Mouse (Mus musculus) embryonic fibroblast, embryonic 13.5 days (primary cell): ENCODE measurements around the gene Sart3. TPM values are rescaled to one million over a fixed set of nuclear protein-coding genes. Genes with fewer than 3 reads are reported as not detected.
A peak's percentile ranks its signal among the peaks of the same experiment; 100 is the strongest.
"Not testable (repeated sequence)": the region's sequence is repeated elsewhere in the genome, so short reads cannot be mapped to it uniquely, and the experiment has no call there.

Experiments used
- H3K27ac ChIP-seq: 2 replicates; pipeline ENCODE4 v1.5.1; 2012; ENCODE audit warnings: low read length, control low read depth, inconsistent platforms; ENCODE audit not compliant: insufficient read depth
- H3K4me1 ChIP-seq: 2 replicates; pipeline ENCODE4 v1.6.1; 2011; ENCODE audit warnings: low read length; ENCODE audit not compliant: control insufficient read depth, insufficient read depth
- H3K4me3 ChIP-seq: 2 replicates; pipeline ENCODE4 v1.5.1; 2011; ENCODE audit warnings: mild to moderate bottlenecking, control low read depth, low read length; ENCODE audit not compliant: insufficient read depth
- CTCF ChIP-seq: IDR thresholded peaks from 2 replicates; pipeline ENCODE4 v1.5.1; 2011; ENCODE audit warnings: mild to moderate bottlenecking, control low read depth, low read length, moderate library complexity, borderline replicate concordance; ENCODE audit not compliant: insufficient read depth
- POLR2A ChIP-seq: IDR thresholded peaks from 2 replicates; pipeline ENCODE4 v1.6.1; 2011; ENCODE audit warnings: low read depth, mild to moderate bottlenecking, control low read depth, low read length, moderate library complexity
- polyA plus RNA-seq: library from polyadenylated mRNA; stranded (reverse); fragments of >200 nt; gene quantifications from 2 replicates; pipeline ENCODE4 v1.2.4, GENCODE M21; 2011; ENCODE audit warnings: low read depth; ENCODE audit not compliant: missing spikeins, insufficient read length

Gene Sart3
- polyA plus RNA-seq: 20.8 and 21.1 TPM in 2 replicates

GRCm38 (mm10) chr5:113772450-113772895, at the start of gene Sart3, which contains the start of gene Iscu:
Gene Sart3 (minus strand): TSS chr5:113772510.
Gene Iscu (plus strand): TSS chr5:113772748.
- TF ChIP-seq POLR2A (peak; percentile 79), CTCF (no peak)
- Histone ChIP-seq H3K27ac (peak within 1 kb of the TSS; percentile 94), H3K4me1 (peaks cover 2% of the 10 kb centered on the region; the same call in 1 of the 2 replicates), H3K4me3 (peak within 1 kb of the TSS; percentile 92)

GRCm38 (mm10) chr5:113818572-113818971, 46.3 kb upstream of the Sart3 start:
- Histone ChIP-seq H3K4me3 (no peak overlapping the region), H3K4me1 (no peaks in the 10 kb centered on the region), H3K27ac (no peak overlapping the region)
- TF ChIP-seq CTCF (no peak), POLR2A (no peak)

- Histone ChIP-seq H3K4me1 (no peaks in the 10 kb centered on the region), H3K4me3 (no peak overlapping the region), H3K27ac (no peak overlapping the region)
- TF ChIP-seq POLR2A (no peak), CTCF (peak; percentile 68)
Observed at GRCm38 (mm10) chr5:113815638-113816152, 43.4 kb upstream of the Sart3 start.

- Histone ChIP-seq H3K27ac (no peak overlapping the region), H3K4me3 (no peak overlapping the region), H3K4me1 (no peaks in the 10 kb centered on the region)
- no peak for TF ChIP-seq CTCF
- no peak for TF ChIP-seq POLR2A
Observed at GRCm38 (mm10) chr5:113815041-113815389, 42.7 kb upstream of the Sart3 start.

GRCm38 (mm10) chr5:113814111-113815040, 42.1 kb upstream of the Sart3 start:
- no peaks in the 10 kb centered on the region for H3K4me1 ChIP-seq
- TF ChIP-seq POLR2A: no peak
- no peak overlapping the region for H3K27ac ChIP-seq
- H3K4me3 ChIP-seq: no peak overlapping the region

GRCm38 (mm10) chr5:113813608-113814007, 41.3 kb upstream of the Sart3 start:
- TF ChIP-seq POLR2A (no peak), CTCF (peak; percentile 29; the same call in 1 of the 2 replicates)
- Histone ChIP-seq H3K4me3 (no peak overlapping the region), H3K4me1 (no peaks in the 10 kb centered on the region), H3K27ac (no peak overlapping the region)

- Histone ChIP-seq H3K27ac (no peak overlapping the region), H3K4me3 (no peak overlapping the region), H3K4me1 (peaks cover 7% of the 10 kb centered on the region)
- TF ChIP-seq POLR2A (no peak), CTCF (no peak)
Observed at GRCm38 (mm10) chr5:113812638-113813037, 40.3 kb upstream of the Sart3 start.

- not testable (repeated sequence) for H3K4me1 ChIP-seq, H3K4me3 ChIP-seq, H3K27ac ChIP-seq
- 0 out of 2 replicates have a peak, but pooled peaks have one; percentile 5 for TF ChIP-seq CTCF
Observed at GRCm38 (mm10) chr5:113811824-113812420, 39.6 kb upstream of the Sart3 start.

GRCm38 (mm10) chr5:113810111-113810510, 37.8 kb upstream of the Sart3 start:
- TF ChIP-seq POLR2A (no peak), CTCF (no peak)
- H3K4me1 ChIP-seq: peaks cover 9% of the 10 kb centered on the region
- no peak overlapping the region for H3K4me3 ChIP-seq
- no peak overlapping the region for H3K27ac ChIP-seq

GRCm38 (mm10) chr5:113808177-113808576, 35.9 kb upstream of the Sart3 start:
- H3K27ac ChIP-seq: no peak overlapping the region; the same call in 1 of the 2 replicates
- H3K4me3 ChIP-seq: no peak overlapping the region
- TF ChIP-seq CTCF (no peak), POLR2A (no peak)
- peaks cover 9% of the 10 kb centered on the region for H3K4me1 ChIP-seq
